Mouse (Mus musculus) E14TG2a.4 (cell line): ENCODE data around the gene Olfr1226.

ENCODE experiments used
- CTCF ChIP-seq: conservative IDR thresholded peaks from 2 replicates; pipeline ENCODE4 v1.5.1; 2014; ENCODE audit warnings: low read length
- NANOG ChIP-seq: IDR thresholded peaks from 2 replicates; pipeline ENCODE4 v1.6.1; 2014; ENCODE audit warnings: borderline replicate concordance, low read length, mixed read lengths
- POU5F1 ChIP-seq: IDR thresholded peaks from 2 replicates; pipeline ENCODE4 v1.6.1; 2014; ENCODE audit warnings: low read length, borderline replicate concordance

DNA sequence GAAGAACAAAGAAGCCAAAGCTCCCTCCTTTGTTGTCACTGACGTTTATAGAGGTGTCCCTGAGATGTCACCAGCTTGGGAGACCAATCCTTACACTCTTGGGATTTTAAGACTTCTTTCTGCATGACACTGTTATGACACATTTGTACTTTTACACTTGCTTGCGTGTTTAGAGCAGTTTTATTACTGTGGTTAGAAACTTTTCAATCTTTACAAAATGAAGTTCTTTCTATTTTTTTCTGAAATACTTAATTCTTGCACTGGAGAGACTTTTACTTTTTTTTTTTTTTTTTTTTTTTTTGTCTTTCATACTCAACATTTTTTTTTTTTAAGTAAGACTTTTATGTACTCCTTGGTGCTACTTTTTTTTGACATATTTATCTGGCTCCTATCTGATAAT is at the start of gene Olfr1226:
- TF ChIP-seq CTCF (no peak), NANOG (no peak), POU5F1 (no peak)
